In the genomic region with DNA sequence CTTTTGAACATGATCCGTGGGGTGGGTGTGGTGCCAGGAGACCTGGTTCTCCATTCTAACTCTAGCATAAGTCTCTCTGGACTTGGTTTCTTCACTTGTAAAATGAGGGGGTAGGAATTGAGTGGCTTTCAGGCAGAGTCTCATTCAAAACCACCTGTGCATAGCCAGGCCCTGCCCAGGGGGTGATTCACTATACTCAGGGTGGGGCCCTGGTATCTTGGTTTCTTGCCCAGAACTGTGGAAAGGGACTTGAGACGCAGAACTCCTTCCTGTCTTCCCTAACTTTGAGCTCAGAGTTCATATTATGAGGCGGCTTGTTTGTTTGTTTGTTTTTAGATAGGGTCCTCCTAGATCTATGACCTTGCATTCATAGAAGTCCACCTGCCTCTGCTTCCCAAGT, we compare ENCODE assay signal across 19 mouse cellular contexts. TPM values are rescaled to one million over a fixed set of nuclear protein-coding genes. Genes with fewer than 3 reads are reported as not detected.
A peak's percentile ranks its signal among the peaks of the same experiment; 100 is the strongest.
DNase-seq lines count a peak whose midpoint lies in the region; ATAC-seq lines count a peak whose summit lies in the region.
"Had no signal": no experiment of that assay in that cellular context is flagged by ENCODE, and none has a peak within 500 bp of the region (broad histone marks: within the 10 kb centered on the region; RNA-seq: fewer than 3 reads in every experiment).

No protein-coding gene starts in this region.

- H3K9me3 ChIP-seq in heart, embryonic 12.5 days (replicated peaks) = no peaks in the 10 kb centered on the region
- no peaks in the 10 kb centered on the region for H3K9me3 ChIP-seq in embryonic facial prominence, embryonic 14.5 days (ENCODE audit: control insufficient read depth, low read length)
- no peaks in the 10 kb centered on the region for H3K9me3 ChIP-seq in stomach, embryonic 14.5 days (ENCODE audit: control insufficient read depth, low read depth, low read length)
- H3K9me3 ChIP-seq: limb, embryonic 13.5 days; lung, embryonic 15.5 days; midbrain, embryonic 12.5 days had no signal

- H3K27me3 ChIP-seq in heart, embryonic 12.5 days (replicated peaks) = no peaks in the 10 kb centered on the region
- H3K27me3 ChIP-seq in embryonic facial prominence, embryonic 14.5 days (replicated peaks; ENCODE audit: control insufficient read depth, insufficient read depth, low read length) = no peaks in the 10 kb centered on the region
- H3K27me3 ChIP-seq in stomach, embryonic 14.5 days (ENCODE audit: control insufficient read depth, insufficient read depth, low read length) = no peaks in the 10 kb centered on the region
- H3K27me3 ChIP-seq: limb, embryonic 13.5 days; lung, embryonic 15.5 days; midbrain, embryonic 12.5 days had no signal

- DNase-seq in heart, adult 11 months = peak; percentile 87
- DNase-seq in lung, adult 18-20 months = peak; percentile 34 to 60
- DNase-seq in lung, postnatal 14 days = no peak
- peak; percentile 67 for DNase-seq in embryonic facial prominence, embryonic 14.5 days (ENCODE audit: low spot score)
- no peak for DNase-seq in adrenal gland, adult 18-20 months (ENCODE audit: low spot score in 2 of 2)
- DNase-seq in spleen, postnatal 14 days (ENCODE audit: low spot score in 2 of 2) = no peak
- DNase-seq: cerebellum, adult 11 months; gastrocnemius, postnatal 25 days; heart, postnatal 4 days; layer of hippocampus, postnatal 36 days had no signal

- H3K4me1 ChIP-seq in heart, embryonic 12.5 days (replicated peaks) = peaks cover 50% of the 10 kb centered on the region
- peaks cover 21% of the 10 kb centered on the region for H3K4me1 ChIP-seq in embryonic facial prominence, embryonic 14.5 days (ENCODE audit: control insufficient read depth, insufficient read depth, low read length)
- H3K4me1 ChIP-seq in stomach, embryonic 14.5 days (ENCODE audit: control insufficient read depth, insufficient read depth, low read length) = peaks cover 42% of the 10 kb centered on the region

- no peak for ATAC-seq in heart, embryonic 12.5 days (ENCODE audit: insufficient number of reproducible peaks, low FRiP score)
- no peak; the same call in 1 of the 2 replicates for ATAC-seq in embryonic facial prominence, embryonic 14.5 days (ENCODE audit: low read depth)
- ATAC-seq in stomach, embryonic 14.5 days (ENCODE audit: insufficient number of reproducible peaks, insufficient read depth, low FRiP score, low read depth) = no peak
- ATAC-seq: activated CD4-positive, CD25-positive, alpha-beta regulatory T cell, adult 4 months; inflammation-experienced regulatory T-cells, adult 6 months had no signal

- 76% methylated on average over 3 of the region's 3 CpGs for WGBS in heart, embryonic 12.5 days
- 71% methylated on average over 3 of the region's 3 CpGs for WGBS in embryonic facial prominence, embryonic 14.5 days
- 66% methylated on average over 3 of the region's 3 CpGs for WGBS in stomach, embryonic 14.5 days

- H3K36me3 ChIP-seq in heart, embryonic 12.5 days = peaks cover 6% of the 10 kb centered on the region; the same call in 1 of the 2 replicates
- H3K36me3 ChIP-seq in embryonic facial prominence, embryonic 14.5 days (ENCODE audit: control insufficient read depth, insufficient read depth, low read length) = no peaks in the 10 kb centered on the region
- H3K36me3 ChIP-seq in stomach, embryonic 14.5 days (ENCODE audit: control insufficient read depth, insufficient read depth, low read length) = no peaks in the 10 kb centered on the region
- H3K36me3 ChIP-seq: limb, embryonic 13.5 days; lung, embryonic 15.5 days; midbrain, embryonic 12.5 days had no signal

- no peak overlapping the region for H3K4me2 ChIP-seq in heart, embryonic 12.5 days
- no peak overlapping the region for H3K4me2 ChIP-seq in embryonic facial prominence, embryonic 14.5 days (ENCODE audit: low read depth, low read length)
- no peak overlapping the region for H3K4me2 ChIP-seq in stomach, embryonic 14.5 days (replicated peaks; ENCODE audit: low read depth, low read length)
- H3K4me2 ChIP-seq: heart, embryonic 11.5 days; limb, embryonic 13.5 days; lung, embryonic 15.5 days; midbrain, embryonic 12.5 days had no signal

- no peak overlapping the region for H3K4me3 ChIP-seq in heart, embryonic 12.5 days
- H3K4me3 ChIP-seq in embryonic facial prominence, embryonic 14.5 days (ENCODE audit: low read depth, low read length) = no peak overlapping the region
- H3K4me3 ChIP-seq in stomach, embryonic 14.5 days (ENCODE audit: low read depth, low read length) = no peak overlapping the region
- H3K4me3 ChIP-seq: limb, embryonic 13.5 days; lung, embryonic 15.5 days; midbrain, embryonic 12.5 days had no signal

- H3K27ac ChIP-seq in heart, embryonic 12.5 days (ENCODE audit: poor library complexity, severe bottlenecking) = no peak overlapping the region
- peak overlapping the region; percentile 50; the same call in 1 of the 2 replicates for H3K27ac ChIP-seq in embryonic facial prominence, embryonic 14.5 days (replicated peaks; ENCODE audit: low read depth, low read length)
- H3K27ac ChIP-seq in stomach, embryonic 14.5 days (ENCODE audit: low read length) = peak overlapping the region; percentile 84; the same call in 1 of the 2 replicates
- H3K27ac ChIP-seq: limb, embryonic 13.5 days; lung, embryonic 15.5 days; midbrain, embryonic 12.5 days had no signal

- no peak overlapping the region for H3K9ac ChIP-seq in heart, embryonic 12.5 days
- no peak overlapping the region for H3K9ac ChIP-seq in embryonic facial prominence, embryonic 14.5 days (ENCODE audit: low read depth, low read length)
- no peak overlapping the region for H3K9ac ChIP-seq in stomach, embryonic 14.5 days (replicated peaks; ENCODE audit: low read depth, low read length)
- H3K9ac ChIP-seq: limb, embryonic 13.5 days; lung, embryonic 15.5 days; midbrain, embryonic 12.5 days had no signal

RNA-seq across cellular contexts. Expression of a gene that starts 14.5 kb away (rescaled TPM):
- 13.7 and 14.8 TPM in 2 replicates for polyA plus RNA-seq in heart, embryonic 12.5 days (2016; fragmentation: Nextera tagmentation; extraction: Ambion mirVana)
- 17.2 and 18.3 TPM in 2 replicates for polyA plus RNA-seq in embryonic facial prominence, embryonic 14.5 days (2014; fragmentation: Nextera tagmentation; extraction: Ambion mirVana)
- polyA plus RNA-seq in stomach, embryonic 14.5 days (2014; fragmentation: Nextera tagmentation; extraction: Ambion mirVana) = 23.0 and 23.9 TPM in 2 replicates
- total RNA-seq in adrenal gland, adult 18-20 months (2021) = 10 to 100 TPM; 45.8 to 49.6 TPM

RNA-seq across cellular contexts. Expression of a gene that starts 37.3 kb away (rescaled TPM):
- polyA plus RNA-seq in heart, embryonic 12.5 days (2016; fragmentation: Nextera tagmentation; extraction: Ambion mirVana) = 12.6 TPM in 2 replicates
- 9.2 and 9.5 TPM in 2 replicates for polyA plus RNA-seq in embryonic facial prominence, embryonic 14.5 days (2014; fragmentation: Nextera tagmentation; extraction: Ambion mirVana)
- 11.6 and 13.0 TPM in 2 replicates for polyA plus RNA-seq in stomach, embryonic 14.5 days (2014; fragmentation: Nextera tagmentation; extraction: Ambion mirVana)
- 1 to 10 TPM; 6.8 to 8.2 TPM for total RNA-seq in adrenal gland, adult 18-20 months (2021)

RNA-seq across cellular contexts. Expression of a gene that starts 38.4 kb away (rescaled TPM):
- polyA plus RNA-seq in heart, embryonic 12.5 days (2016; fragmentation: Nextera tagmentation; extraction: Ambion mirVana) = not detected in 2 replicates
- polyA plus RNA-seq in embryonic facial prominence, embryonic 14.5 days (2014; fragmentation: Nextera tagmentation; extraction: Ambion mirVana) = not detected in 2 replicates
- polyA plus RNA-seq in stomach, embryonic 14.5 days (2014; fragmentation: Nextera tagmentation; extraction: Ambion mirVana) = not detected in 2 replicates
- total RNA-seq in adrenal gland, adult 18-20 months (2021) = not detected
- total RNA-seq: gastrocnemius, postnatal 25 days; heart, postnatal 4 days had no signal
- polyA plus RNA-seq: activated CD4-positive, CD25-positive, alpha-beta regulatory T cell, adult 4 months; heart, embryonic 11.5 days; inflammation-experienced regulatory T-cells, adult 6 months; limb, embryonic 13.5 days; lung, embryonic 15.5 days; midbrain, embryonic 12.5 days had no signal

RNA-seq across cellular contexts. Expression of a gene that starts 41.8 kb away (rescaled TPM):
- polyA plus RNA-seq in heart, embryonic 12.5 days (2016; fragmentation: Nextera tagmentation; extraction: Ambion mirVana) = 0.37 TPM in 1 of 2 replicates, not detected in the other
- 0.51 and 0.58 TPM in 2 replicates for polyA plus RNA-seq in embryonic facial prominence, embryonic 14.5 days (2014; fragmentation: Nextera tagmentation; extraction: Ambion mirVana)
- not detected in 2 replicates for polyA plus RNA-seq in stomach, embryonic 14.5 days (2014; fragmentation: Nextera tagmentation; extraction: Ambion mirVana)
- total RNA-seq in adrenal gland, adult 18-20 months (2021) = under 1 TPM in 1 of 2 experiments, not detected in 1; 0.38 TPM
- total RNA-seq: heart, postnatal 4 days; layer of hippocampus, postnatal 36 days had no signal
- polyA plus RNA-seq: heart, embryonic 11.5 days; limb, embryonic 13.5 days; lung, embryonic 15.5 days had no signal

RNA-seq across cellular contexts. Expression of a gene that starts 44.5 kb away (rescaled TPM):
- polyA plus RNA-seq in heart, embryonic 12.5 days (2016; fragmentation: Nextera tagmentation; extraction: Ambion mirVana) = not detected in 2 replicates
- polyA plus RNA-seq in embryonic facial prominence, embryonic 14.5 days (2014; fragmentation: Nextera tagmentation; extraction: Ambion mirVana) = 1.1 and 2.7 TPM in 2 replicates
- not detected in 2 replicates for polyA plus RNA-seq in stomach, embryonic 14.5 days (2014; fragmentation: Nextera tagmentation; extraction: Ambion mirVana)
- total RNA-seq in adrenal gland, adult 18-20 months (2021) = not detected
- total RNA-seq: gastrocnemius, postnatal 25 days; heart, postnatal 4 days; layer of hippocampus, postnatal 36 days had no signal
- polyA plus RNA-seq: activated CD4-positive, CD25-positive, alpha-beta regulatory T cell, adult 4 months; heart, embryonic 11.5 days; inflammation-experienced regulatory T-cells, adult 6 months; limb, embryonic 13.5 days; lung, embryonic 15.5 days; midbrain, embryonic 12.5 days; testis, adult 2 months had no signal

Comparison
In these comparisons a context has a peak if more than half of its experiments do, and no peak if none do; other contexts are left out.
1. DNase-seq: peak in heart, adult 11 months (single experiment), lung, adult 18-20 months (2 of 2) and embryonic facial prominence, embryonic 14.5 days (single experiment); none in lung, postnatal 14 days (single experiment), adrenal gland, adult 18-20 months (0 of 2) and spleen, postnatal 14 days (0 of 2).